Mouse (Mus musculus) megakaryocyte, embryonic 14.5 days (primary cell): ENCODE results near the gene Por.

Experiments
- FLI1 ChIP-seq: IDR thresholded peaks from 2 replicates; pipeline ENCODE4 v1.6.1; 2012; ENCODE audit warnings: low read length, inconsistent platforms, mixed read lengths
- GATA1 ChIP-seq: IDR thresholded peaks from 3 replicates; pipeline ENCODE4 v1.6.1; 2012; ENCODE audit warnings: mixed read lengths, low read length, inconsistent platforms, borderline replicate concordance

DNA sequence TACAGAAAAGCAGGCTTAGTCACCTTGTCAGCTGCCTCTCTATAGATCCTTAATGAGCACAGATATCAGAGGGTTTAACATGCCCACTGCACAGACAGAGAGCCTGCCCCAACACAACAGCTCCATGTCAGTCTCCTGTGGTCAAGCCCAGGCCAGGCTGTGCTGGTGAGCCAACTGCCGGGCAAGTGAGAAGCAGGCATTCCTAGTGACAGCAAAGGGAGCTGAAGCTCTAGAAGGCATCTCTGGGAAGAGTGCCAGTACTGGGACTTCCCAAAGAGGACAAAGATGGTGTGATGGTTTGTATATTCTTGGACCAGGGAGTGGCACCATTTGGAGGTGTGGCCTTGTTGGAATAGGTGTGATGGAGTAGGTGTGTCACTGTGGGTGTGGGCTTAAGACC is 81.2 kb downstream of the Por start:
- TF ChIP-seq FLI1 = no peak
- TF ChIP-seq GATA1 = no peak
